Mouse (Mus musculus) brain, embryonic 14.5 days (tissue): ENCODE measurements at regions not wholly inside any gene's neighbourhood (a gene's known extent, or its start where the extent isn't known, plus 50 kb on each side); places are given as distances from the start of the nearest gene placed in this dataset.
"Not testable (repeated sequence)": the region's sequence is repeated elsewhere in the genome, so short reads cannot be mapped to it uniquely, and the experiment has no call there.

Experiments
- DNase-seq: peaks from one replicate; pipeline ENCODE4 v3.0.0-alpha.2; 2011; ENCODE audit warnings: low read depth
- CTCF ChIP-seq: fragments of 200-500 bp; IDR thresholded peaks from 2 replicates; pipeline ENCODE4 v1.5.1; 2012; ENCODE audit warnings: inconsistent platforms, mild to moderate bottlenecking, moderate library complexity, borderline replicate concordance; ENCODE audit not compliant: insufficient read depth, insufficient read length; ENCODE audit errors: extremely low read depth
- POLR2A ChIP-seq: fragments of 200-500 bp; IDR thresholded peaks from 2 replicates; pipeline ENCODE4 v1.6.1; 2012; ENCODE audit warnings: mild to moderate bottlenecking, inconsistent platforms, borderline replicate concordance; ENCODE audit not compliant: poor library complexity, insufficient read depth, insufficient read length, severe bottlenecking; ENCODE audit errors: extremely low read depth

- TF ChIP-seq POLR2A (no peak), CTCF (no peak)
- DNase-seq, result no peak
Observed at GRCm38 (mm10) chr15:3909471-3909870, 69.9 kb downstream of the Fbxo4 start.

- DNase-seq, result peak; percentile 52
- TF ChIP-seq CTCF, result no peak
- TF ChIP-seq POLR2A, result no peak
Observed at GRCm38 (mm10) chr15:3908721-3909120, 70.7 kb downstream of the Fbxo4 start.

- TF ChIP-seq CTCF (no peak), POLR2A (no peak)
Observed at GRCm38 (mm10) chr15:3905548-3905947, 73.8 kb downstream of the Fbxo4 start.

DNA sequence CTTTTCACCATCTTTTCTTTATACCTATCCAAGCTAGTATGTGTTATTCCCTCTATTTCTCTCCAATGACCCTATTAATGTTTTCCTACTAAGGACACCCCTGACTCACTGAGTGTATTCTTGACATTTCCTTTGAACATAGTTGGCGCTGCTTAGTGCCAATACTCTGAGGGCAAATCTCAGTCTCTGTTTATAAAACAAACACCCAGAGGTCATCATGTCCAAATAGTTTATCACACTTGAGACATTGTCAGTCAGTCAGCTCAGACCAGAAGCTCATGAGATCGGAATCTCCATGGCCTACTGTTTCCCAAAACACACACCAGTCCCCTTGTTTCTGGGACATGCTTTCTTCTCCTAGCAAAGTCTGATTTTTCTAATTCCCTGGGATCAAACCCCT, 100.9 kb downstream of the Fbxo4 start:
- TF ChIP-seq POLR2A, result no peak
- no peak for TF ChIP-seq CTCF
- no peak for DNase-seq

More at GRCm38 (mm10) chr15:3905548-3905947, 73.8 kb downstream of the Fbxo4 start:
- no peak for DNase-seq

GRCm38 (mm10) chr15:3877506-3877905, 101.9 kb downstream of the Fbxo4 start:
- TF ChIP-seq CTCF (no peak), POLR2A (no peak)
- no peak for DNase-seq

DNA sequence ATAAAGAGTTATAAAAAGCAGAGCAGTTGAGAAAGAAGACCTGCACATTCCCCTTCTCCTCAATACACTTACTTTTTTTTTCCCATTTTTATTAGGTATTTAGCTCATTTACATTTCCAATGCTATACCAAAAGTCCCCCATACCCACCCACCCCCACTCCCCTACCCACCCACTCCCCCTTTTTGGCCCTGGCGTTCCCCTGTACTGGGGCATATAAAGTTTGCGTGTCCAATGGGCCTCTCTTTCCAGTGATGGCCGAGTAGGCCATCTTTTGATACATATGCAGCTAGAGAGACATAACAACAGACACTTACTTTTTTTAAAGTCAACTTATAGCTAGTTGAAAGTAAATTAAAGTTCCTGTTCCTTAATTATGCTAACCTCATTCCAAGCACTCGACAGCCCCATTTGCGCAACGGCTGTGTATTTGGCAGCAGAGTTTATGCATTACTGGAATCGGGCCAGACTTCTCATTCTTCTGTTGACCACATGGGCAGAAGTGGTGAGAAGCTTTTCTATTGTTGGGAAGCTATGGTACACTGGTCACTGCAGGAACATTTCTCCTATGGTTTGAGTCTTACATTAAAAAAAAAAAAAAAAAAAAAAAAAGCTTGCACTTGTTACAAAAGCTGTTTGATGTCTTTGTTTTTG, 104.0 kb downstream of the Fbxo4 start:
- peak; percentile 83 for DNase-seq

DNA sequence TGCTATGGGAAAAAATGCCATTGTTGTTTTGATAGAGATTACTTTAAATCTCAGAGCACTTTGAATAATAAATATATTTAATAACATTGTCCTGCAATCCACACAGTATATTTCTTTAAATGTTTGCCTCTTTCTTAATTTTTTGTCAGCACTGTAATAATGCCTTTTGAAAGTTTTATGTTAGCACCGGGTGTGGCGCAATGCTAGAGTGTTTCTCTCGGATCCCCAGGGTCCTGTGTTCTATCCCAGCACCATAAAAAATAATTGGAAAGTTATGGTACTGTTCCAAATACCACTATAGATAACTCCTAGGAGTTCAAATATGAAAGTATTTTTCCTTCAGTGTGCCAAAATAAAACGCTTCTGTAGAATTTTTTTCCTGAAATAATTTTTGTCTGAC, 147.6 kb downstream of the Fbxo4 start:
- TF ChIP-seq CTCF, result no peak
- no peak for TF ChIP-seq POLR2A
- no peak for DNase-seq

DNA sequence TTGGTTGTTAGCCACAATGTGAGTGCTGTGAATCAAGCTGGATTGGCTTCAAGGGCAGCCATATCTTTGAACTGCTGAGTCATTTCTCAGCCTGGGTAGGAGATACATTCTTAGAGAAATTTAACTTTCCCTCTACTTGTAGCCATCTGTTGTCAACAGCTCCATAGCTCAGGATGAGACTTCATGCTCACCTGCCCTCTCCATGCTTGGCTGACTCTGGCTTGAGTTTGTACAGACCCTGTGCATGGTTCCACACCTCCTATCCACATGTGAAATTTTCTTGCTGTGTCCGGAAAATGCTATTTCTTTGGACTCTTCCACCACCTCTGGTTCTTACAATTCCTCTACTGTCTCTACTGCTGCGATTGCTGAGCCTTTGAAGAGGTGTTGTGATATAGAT, 173.9 kb downstream of the Fbxo4 start:
- TF ChIP-seq POLR2A (no peak), CTCF (no peak)
- DNase-seq, result no peak

DNA sequence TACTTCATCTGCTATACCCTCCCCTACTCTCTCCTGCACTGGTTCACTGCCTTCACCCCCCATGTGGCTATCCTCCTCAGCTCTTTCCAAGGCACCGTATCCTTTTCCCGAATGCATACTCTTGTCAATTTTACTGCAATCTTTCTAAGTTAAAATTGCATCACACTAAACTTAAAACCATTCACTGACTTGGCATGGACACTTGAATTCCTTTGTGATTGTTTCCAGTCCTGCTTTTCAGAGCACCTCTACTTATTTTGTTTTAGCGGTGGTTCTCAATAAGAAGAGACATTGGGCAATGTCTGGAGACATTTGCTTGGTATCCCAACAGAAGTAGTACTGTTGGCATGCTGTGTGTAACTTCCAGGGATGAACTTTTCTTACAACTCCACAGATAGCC, 192.6 kb upstream of the Ghr start:
- TF ChIP-seq POLR2A (no peak), CTCF (no peak)
- no peak for DNase-seq

GRCm38 (mm10) chr15:3772228-3772789, 189.0 kb upstream of the Ghr start:
- DNase-seq, result no peak
- no peak for TF ChIP-seq POLR2A
- no peak for TF ChIP-seq CTCF

DNA sequence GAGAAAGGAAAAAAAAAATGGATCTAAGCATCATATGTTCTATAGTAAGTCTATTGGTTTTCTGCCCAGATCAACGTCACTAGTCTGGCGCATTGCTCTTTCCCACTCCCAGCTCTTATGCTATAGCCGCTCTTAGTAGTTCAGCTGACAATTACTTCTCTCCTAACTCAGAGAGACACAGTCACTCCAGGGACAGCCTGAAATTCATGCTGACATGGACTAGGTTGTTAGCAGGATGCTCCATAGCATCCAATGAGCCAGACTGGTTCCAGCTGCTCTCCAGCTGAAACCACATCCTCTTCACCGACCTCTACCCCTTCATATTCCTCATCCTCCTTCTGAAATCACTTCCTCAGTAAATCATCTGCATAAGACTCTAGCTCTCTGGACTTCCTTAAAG, 187.0 kb upstream of the Ghr start:
- TF ChIP-seq POLR2A (no peak), CTCF (no peak)
- DNase-seq, result no peak

GRCm38 (mm10) chr15:3764726-3765125, 181.4 kb upstream of the Ghr start:
- no peak for DNase-seq
- TF ChIP-seq CTCF (no peak), POLR2A (no peak)

GRCm38 (mm10) chr15:3760396-3760795, 177.1 kb upstream of the Ghr start:
- TF ChIP-seq CTCF (no peak), POLR2A (no peak)
- DNase-seq, result no peak

GRCm38 (mm10) chr15:3755636-3756035, 172.3 kb upstream of the Ghr start:
- no peak for TF ChIP-seq POLR2A
- TF ChIP-seq CTCF, result no peak
- peak; percentile 75 for DNase-seq

GRCm38 (mm10) chr15:3748072-3748471, 164.8 kb upstream of the Ghr start:
- DNase-seq, result not testable (repeated sequence)
